Mouse (Mus musculus) intestine, embryonic 16.5 days (tissue): Measurements from ENCODE around the gene Tcaim. TPM values are rescaled to one million over a fixed set of nuclear protein-coding genes. Genes with fewer than 3 reads are reported as not detected.

Experiments used
- ATAC-seq: fragments of 200-750 bp; cut with Nextera tagmentation; 2 replicates; pipeline ENCODE4 v1.8.0; 2017; ENCODE audit warnings: moderate TSS enrichment, moderate library complexity
- H3K27ac ChIP-seq: fragments of 300-500 bp; sonication (generic); 2 replicates; pipeline ENCODE4 v1.5.1; 2014; ENCODE audit warnings: mild to moderate bottlenecking, low read length
- H3K27me3 ChIP-seq: fragments of 300-500 bp; sonication (generic); replicated peaks from 2 replicates; pipeline ENCODE4 v1.6.1; 2014; ENCODE audit warnings: low read length, control low read depth, mixed read lengths; ENCODE audit not compliant: control insufficient read depth, insufficient read depth
- H3K36me3 ChIP-seq: fragments of 300-500 bp; sonication (generic); 2 replicates; pipeline ENCODE4 v1.6.1; 2014; ENCODE audit warnings: low read length, control low read depth; ENCODE audit not compliant: control insufficient read depth, insufficient read depth
- H3K4me1 ChIP-seq: fragments of 300-500 bp; sonication (generic); 2 replicates; pipeline ENCODE4 v1.6.1; 2014; ENCODE audit warnings: low read length, control low read depth, mixed read lengths; ENCODE audit not compliant: control insufficient read depth, insufficient read depth
- H3K4me2 ChIP-seq: fragments of 300-500 bp; sonication (generic); 2 replicates; pipeline ENCODE4 v1.6.1; 2014; ENCODE audit warnings: low read depth, low read length, control low read depth
- H3K4me3 ChIP-seq: fragments of 300-500 bp; sonication (generic); 2 replicates; pipeline ENCODE4 v1.5.1; 2014; ENCODE audit warnings: mild to moderate bottlenecking, low read length
- H3K9ac ChIP-seq: fragments of 300-500 bp; sonication (generic); 2 replicates; pipeline ENCODE4 v1.6.1; 2014; ENCODE audit warnings: low read depth, low read length
- H3K9me3 ChIP-seq: fragments of 300-500 bp; sonication (generic); 2 replicates; pipeline ENCODE4 v1.6.1; 2016; ENCODE audit warnings: low read length, control low read depth; ENCODE audit not compliant: control insufficient read depth
- WGBS: fragments of 180-500 bp; shearing (Covaris S2); extraction: QIAGEN DNeasy Blood & Tissue Kit; methylation state at CpG from one replicate; pipeline ENCODE4 v1.1.7; 2014; 5-methylcytosine and 5-hydroxymethylcytosine counted together
- polyA plus RNA-seq: library from polyadenylated mRNA; unstranded; fragments of >200 nt; fragmentation: Nextera tagmentation; extraction: Ambion mirVana; gene quantifications from 2 replicates; pipeline ENCODE4 v1.2.1, GENCODE M21; 2015

Tcaim gene
- polyA plus RNA-seq, 1 experiment from 2014 or later: 5.5 TPM

- peak overlapping the region; percentile 94 for H3K9ac ChIP-seq
Observed at GRCm38 (mm10) chr9:122864848-122865247, 59.5 kb downstream of the Tcaim start.

GRCm38 (mm10) chr9:122865697-122866166 lies 60.4 kb downstream of the Tcaim start, which contains the start of gene Zfp445:
Zfp445 (minus strand) TSS chr9:122866006.
- Histone ChIP-seq H3K27ac (peak within 1 kb of the TSS; percentile 78; the same call in 1 of the 2 replicates), H3K27me3 (no peaks in the 10 kb centered on the region), H3K36me3 (peaks cover 15% of the 10 kb centered on the region), H3K9ac (peak within 1 kb of the TSS; percentile 94), H3K4me2 (peak within 1 kb of the TSS; percentile 64), H3K9me3 (peaks cover 11% of the 10 kb centered on the region; the same call in 1 of the 2 replicates), H3K4me3 (peak within 1 kb of the TSS; percentile 80), H3K4me1 (peaks cover 9% of the 10 kb centered on the region)
- ATAC-seq: peak; percentile 96
- under 1% methylated on average over 34 of the region's 34 CpGs for WGBS

More at GRCm38 (mm10) chr9:122864848-122865247, 59.5 kb downstream of the Tcaim start:
- peaks cover 9% of the 10 kb centered on the region for H3K4me1 ChIP-seq
- H3K36me3 ChIP-seq: peaks cover 23% of the 10 kb centered on the region
- H3K9me3 ChIP-seq: peaks cover 20% of the 10 kb centered on the region; the same call in 1 of the 2 replicates
- no peak overlapping the region for H3K27ac ChIP-seq
- 58% methylated on average over 3 of the region's 3 CpGs for WGBS
- peak overlapping the region; percentile 80 for H3K4me3 ChIP-seq
- ATAC-seq: no peak
- H3K27me3 ChIP-seq: no peaks in the 10 kb centered on the region
- peak overlapping the region; percentile 64 for H3K4me2 ChIP-seq

- H3K9ac ChIP-seq: peak overlapping the region; percentile 94
- peak overlapping the region; percentile 80 for H3K4me3 ChIP-seq
- ATAC-seq: peak; percentile 30; the same call in 1 of the 2 replicates
- H3K27me3 ChIP-seq: no peaks in the 10 kb centered on the region
- 79% methylated on average over 4 of the region's 4 CpGs for WGBS
- peaks cover 7% of the 10 kb centered on the region; the same call in 1 of the 2 replicates for H3K9me3 ChIP-seq
- H3K4me2 ChIP-seq: peak overlapping the region; percentile 64
- peaks cover 9% of the 10 kb centered on the region for H3K4me1 ChIP-seq
- no peak overlapping the region for H3K27ac ChIP-seq
- peaks cover 10% of the 10 kb centered on the region for H3K36me3 ChIP-seq
Observed at GRCm38 (mm10) chr9:122866192-122866591, 60.9 kb downstream of the Tcaim start.

- Histone ChIP-seq H3K4me3 (no peak overlapping the region), H3K9ac (no peak overlapping the region), H3K4me2 (no peak overlapping the region), H3K4me1 (no peaks in the 10 kb centered on the region), H3K9me3 (no peaks in the 10 kb centered on the region), H3K27ac (no peak overlapping the region), H3K27me3 (no peaks in the 10 kb centered on the region), H3K36me3 (no peaks in the 10 kb centered on the region)
- WGBS: 82% methylated on average over 4 of the region's 4 CpGs
- ATAC-seq: no peak
Observed at GRCm38 (mm10) chr9:122872595-122872994, 67.3 kb downstream of the Tcaim start.

GRCm38 (mm10) chr9:122874653-122875052 lies 69.3 kb downstream of the Tcaim start:
- Histone ChIP-seq H3K4me2 (no peak overlapping the region), H3K4me3 (no peak overlapping the region), H3K27ac (no peak overlapping the region), H3K9me3 (no peaks in the 10 kb centered on the region), H3K4me1 (no peaks in the 10 kb centered on the region), H3K27me3 (no peaks in the 10 kb centered on the region), H3K36me3 (no peaks in the 10 kb centered on the region), H3K9ac (no peak overlapping the region)
- no peak for ATAC-seq
- WGBS: 59% methylated on average over 1 of the region's 1 CpGs

- H3K4me1 ChIP-seq: no peaks in the 10 kb centered on the region
- H3K27me3 ChIP-seq: no peaks in the 10 kb centered on the region
- 87% methylated on average over 2 of the region's 2 CpGs for WGBS
- H3K4me3 ChIP-seq: no peak overlapping the region
- no peak overlapping the region for H3K9ac ChIP-seq
- no peaks in the 10 kb centered on the region for H3K36me3 ChIP-seq
- no peak overlapping the region for H3K4me2 ChIP-seq
- ATAC-seq: no peak
- H3K27ac ChIP-seq: no peak overlapping the region
- H3K9me3 ChIP-seq: no peaks in the 10 kb centered on the region
Observed at GRCm38 (mm10) chr9:122875145-122875544, 69.8 kb downstream of the Tcaim start.

- no peak for ATAC-seq
- no peaks in the 10 kb centered on the region for H3K4me1 ChIP-seq
- H3K4me2 ChIP-seq: peak within 1 kb of the TSS; percentile 83
- peak within 1 kb of the TSS; percentile 81 for H3K4me3 ChIP-seq
- no peaks in the 10 kb centered on the region; the same call in 1 of the 2 replicates for H3K9me3 ChIP-seq
- no peaks in the 10 kb centered on the region for H3K36me3 ChIP-seq
- H3K27ac ChIP-seq: no peak within 1 kb of the TSS
- H3K9ac ChIP-seq: 0 out of 2 replicates have a peak within 1 kb of the TSS, but pooled peaks have one; percentile 88
- no peaks in the 10 kb centered on the region for H3K27me3 ChIP-seq
- WGBS: 88% methylated on average over 3 of the region's 3 CpGs
Observed at GRCm38 (mm10) chr9:122885385-122885784, 80.0 kb downstream of the Tcaim start, which contains the start of gene Zkscan7. Zkscan7 (plus strand) TSS chr9:122885685.

Other genes starting within 250 kb of the Tcaim start
- not detected in 2 replicates for gene Topaz1, start 58.2 kb upstream of the Tcaim start, polyA plus RNA-seq
- 0.23 TPM in 1 of 2 replicates, not detected in the other for gene Gm35549, start 38.5 kb downstream of the Tcaim start, polyA plus RNA-seq
- 41.3 and 41.5 TPM in 2 replicates for gene Zfp445, start 60.5 kb downstream of the Tcaim start, polyA plus RNA-seq
- 3.7 and 4.3 TPM in 2 replicates for gene Zkscan7, start 80.1 kb downstream of the Tcaim start, polyA plus RNA-seq
- 8.9 and 10.0 TPM in 2 replicates for gene Zfp105, start 117.5 kb downstream of the Tcaim start, polyA plus RNA-seq
- 27.6 and 28.3 TPM in 2 replicates for gene 1110059G10Rik, start 145.5 kb downstream of the Tcaim start, polyA plus RNA-seq
- 29.7 and 34.4 TPM in 2 replicates for gene Kif15, start 145.5 kb downstream of the Tcaim start, polyA plus RNA-seq
- gene Tmem42, start 215.8 kb downstream of the Tcaim start, polyA plus RNA-seq: 19.9 and 20.2 TPM in 2 replicates
- 0.37 and 0.42 TPM in 2 replicates for gene Tgm4, start 229.2 kb downstream of the Tcaim start, polyA plus RNA-seq